Mouse (Mus musculus) heart, postnatal 0 days (tissue): Measurements from ENCODE around the gene Syk.

Experiments
- CTCF ChIP-seq: IDR thresholded peaks from 2 replicates; pipeline ENCODE4 v1.5.1; 2016; ENCODE audit warnings: antibody characterized with exemption, control low read depth, low read depth
- EP300 ChIP-seq: IDR thresholded peaks from 2 replicates; pipeline ENCODE4 v1.6.1; 2016; ENCODE audit warnings: antibody characterized with exemption, low read depth

GRCm38 (mm10) chr13:52692311-52692710 is 109.3 kb downstream of the Syk start:
- no peak for TF ChIP-seq CTCF
- TF ChIP-seq EP300: no peak
